Mouse (Mus musculus) G1E (cell line): ENCODE measurements around the gene Vps13c.

Experiments
- CTCF ChIP-seq: IDR thresholded peaks from 2 replicates; pipeline ENCODE4 v1.5.1; 2012; ENCODE audit warnings: low read depth, low read length, inconsistent platforms, mixed read lengths
- TAL1 ChIP-seq: conservative IDR thresholded peaks from 2 replicates; pipeline ENCODE4 v1.6.1; 2012; ENCODE audit warnings: low read depth, low read length, inconsistent platforms, mixed read lengths

- TF ChIP-seq CTCF = no peak
- no peak for TF ChIP-seq TAL1
These were observed 9.2 kb downstream of the Vps13c start for GRCm38 (mm10) chr9:67849397-67849796.
